Mouse (Mus musculus): Measurements from ENCODE around the gene Rpl3.

DNA sequence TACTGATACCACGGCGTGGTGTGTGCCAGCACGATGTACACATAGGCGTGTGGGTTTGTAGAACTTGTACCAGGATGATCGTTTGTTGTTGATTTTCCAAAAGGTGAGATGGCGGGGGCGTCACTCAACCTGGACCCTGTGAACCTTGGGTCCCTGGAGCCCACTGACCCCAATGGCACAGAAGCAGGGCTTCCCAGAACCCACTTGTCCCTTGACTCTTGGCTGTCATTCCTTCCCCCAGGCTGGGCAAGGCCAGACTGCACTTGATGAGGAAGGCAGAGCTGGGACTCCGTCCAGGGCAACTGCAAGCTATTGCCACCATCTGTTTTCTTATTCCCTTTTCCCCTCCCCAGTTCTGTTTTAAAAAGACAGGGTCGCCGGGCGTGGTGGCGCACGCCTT is 2.5 kb upstream of the Rpl3 start:
- TF ChIP-seq CTCF (IDR thresholded peaks at IDR 0.05; ENCODE audit: insufficient read depth, low read length) (no peak), POLR2A (IDR thresholded peaks at IDR 0.05; ENCODE audit: borderline replicate concordance, extremely low read depth, low read depth, low read length) (no peak)
